Mouse (Mus musculus): ENCODE data around the gene Slc38a8.

The Slc38a8 gene

GRCm38 (mm10) chr8:119484145-119484896, 17.2 kb downstream of the Slc38a8 start:
- DNase-seq (ENCODE audit: low spot score): no peak

GRCm38 (mm10) chr8:119478684-119479083, 22.8 kb downstream of the Slc38a8 start:
- DNase-seq (ENCODE audit: low spot score): no peak

GRCm38 (mm10) chr8:119468091-119468490, 33.4 kb downstream of the Slc38a8 start:
- DNase-seq (ENCODE audit: low spot score): no peak

GRCm38 (mm10) chr8:119466794-119467193, 34.7 kb downstream of the Slc38a8 start:
- no peak for DNase-seq (ENCODE audit: low spot score)

GRCm38 (mm10) chr8:119466105-119466504, 35.4 kb downstream of the Slc38a8 start:
- DNase-seq (ENCODE audit: low spot score): peak; percentile 62

GRCm38 (mm10) chr8:119463709-119464108, 37.8 kb downstream of the Slc38a8 start:
- no peak for DNase-seq (ENCODE audit: low spot score)

GRCm38 (mm10) chr8:119461356-119461755, 40.1 kb downstream of the Slc38a8 start:
- no peak for DNase-seq (ENCODE audit: low spot score)

DNA sequence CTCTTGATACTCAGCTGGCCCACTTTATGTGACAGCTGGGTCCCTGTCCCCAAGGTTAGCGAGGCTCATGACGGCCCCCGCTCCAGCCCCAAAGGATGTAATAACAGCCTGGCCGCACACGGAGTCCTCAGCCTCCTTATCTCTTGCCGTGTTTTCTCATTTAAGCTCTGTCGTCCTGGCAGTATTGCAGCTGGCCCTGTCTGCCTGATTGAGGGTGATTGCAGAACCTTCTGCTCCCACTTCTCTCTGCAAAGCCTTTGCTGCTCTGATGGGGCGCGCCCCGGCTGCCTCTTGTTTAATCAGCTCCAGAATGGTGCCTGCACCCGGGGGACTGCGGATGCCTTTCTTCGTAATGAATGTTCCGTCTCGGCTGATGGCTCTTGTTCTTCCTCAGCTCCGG, 41.8 kb downstream of the Slc38a8 start:
- DNase-seq (ENCODE audit: low spot score): peak; percentile 49

GRCm38 (mm10) chr8:119456045-119456444, 45.5 kb downstream of the Slc38a8 start:
- DNase-seq (ENCODE audit: low spot score): no peak

GRCm38 (mm10) chr8:119452919-119453318, 48.6 kb downstream of the Slc38a8 start:
- no peak for DNase-seq (ENCODE audit: low spot score)

GRCm38 (mm10) chr8:119451131-119451530, 50.4 kb downstream of the Slc38a8 start:
- no peak for DNase-seq (ENCODE audit: low spot score)

DNA sequence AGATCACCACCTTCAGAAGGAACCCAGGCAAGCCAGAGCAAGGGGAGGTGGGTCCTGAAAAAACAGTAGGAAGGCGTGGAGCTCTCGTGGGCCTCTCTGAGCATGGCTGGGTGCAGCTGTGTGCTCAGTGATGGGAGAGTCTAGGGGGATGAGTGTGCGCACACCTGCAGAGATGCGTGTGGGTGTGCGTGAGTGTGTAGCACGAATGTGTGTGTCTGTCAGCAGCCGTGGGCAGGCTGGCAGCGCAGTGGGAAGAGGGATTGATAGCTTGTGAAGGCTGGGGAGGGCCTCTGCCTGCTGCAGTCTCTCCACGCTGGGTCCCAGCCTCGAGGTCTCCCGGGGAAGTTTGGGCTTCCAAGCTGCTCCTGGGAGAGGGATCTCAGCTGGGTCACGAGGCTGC, 51.9 kb downstream of the Slc38a8 start:
- no peak for DNase-seq (ENCODE audit: low spot score)

- no peak for DNase-seq (ENCODE audit: low spot score)
Measured at GRCm38 (mm10) chr8:119447781-119448170, 53.7 kb downstream of the Slc38a8 start.

DNA sequence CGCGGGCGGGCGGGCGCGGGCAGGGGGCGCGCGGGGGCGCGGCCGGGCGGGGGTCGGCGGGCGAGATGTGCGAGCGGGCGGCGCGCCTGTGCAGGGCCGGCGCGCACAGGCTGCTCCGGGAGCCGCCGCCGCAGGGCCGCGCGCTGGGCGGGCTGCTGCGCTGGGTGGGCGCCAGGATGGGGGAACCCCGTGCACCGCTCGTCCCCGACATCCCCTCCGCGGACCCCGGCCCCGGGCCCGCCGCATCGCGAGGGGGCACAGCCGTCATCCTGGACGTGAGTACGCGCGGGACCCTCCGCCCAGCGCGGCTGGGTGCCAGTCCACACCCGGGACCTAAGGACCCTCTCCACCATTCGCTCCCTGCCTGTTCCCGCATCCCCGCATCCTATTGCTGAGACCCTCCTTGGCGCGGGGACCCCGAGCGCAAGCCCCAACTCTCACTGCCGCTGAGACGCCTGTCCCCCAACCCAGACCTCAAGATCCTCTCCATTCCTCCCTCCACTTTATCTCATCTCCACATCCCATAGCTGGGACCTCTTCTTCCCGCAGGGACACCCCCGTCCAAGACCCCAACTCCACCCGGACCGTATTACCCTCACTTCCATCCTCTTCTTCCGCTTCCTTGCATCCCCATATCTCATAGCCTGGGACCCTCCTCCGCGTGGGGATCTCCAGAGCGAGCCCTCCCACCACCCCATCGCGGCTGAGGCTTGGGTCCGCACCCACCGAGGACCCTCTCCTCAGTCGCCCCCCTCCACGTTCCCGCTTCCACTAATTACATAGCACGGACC, 54.3 kb downstream of the Slc38a8 start:
- no peak for DNase-seq (ENCODE audit: low spot score)

- peak; percentile 77 for DNase-seq (ENCODE audit: low spot score)
Measured at GRCm38 (mm10) chr8:119446211-119446989, 55.1 kb downstream of the Slc38a8 start, which contains the start of gene Necab2. Gene Necab2, plus strand, starts transcription at chr8:119446719.

DNA sequence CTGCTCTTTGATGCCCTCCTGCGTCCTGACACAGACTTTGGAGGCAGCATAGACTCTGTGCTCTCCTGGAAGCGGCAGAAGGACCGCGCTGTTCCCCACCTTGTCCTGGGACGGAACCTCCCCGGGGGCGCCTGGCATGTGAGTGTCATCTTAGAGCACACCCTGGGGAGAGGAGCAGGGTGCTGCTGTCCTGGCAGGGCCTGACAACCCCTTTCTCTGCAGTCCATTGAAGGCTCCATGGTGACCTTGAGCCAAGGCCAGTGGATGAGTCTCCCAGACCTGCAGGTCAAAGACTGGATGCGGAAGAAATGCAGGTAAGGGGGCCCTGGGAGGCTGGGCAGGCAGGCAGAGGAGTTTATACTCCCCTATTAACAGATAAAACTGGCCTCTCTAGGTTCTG, 58.5 kb downstream of the Slc38a8 start:
- no peak for DNase-seq (ENCODE audit: low spot score)

DNA sequence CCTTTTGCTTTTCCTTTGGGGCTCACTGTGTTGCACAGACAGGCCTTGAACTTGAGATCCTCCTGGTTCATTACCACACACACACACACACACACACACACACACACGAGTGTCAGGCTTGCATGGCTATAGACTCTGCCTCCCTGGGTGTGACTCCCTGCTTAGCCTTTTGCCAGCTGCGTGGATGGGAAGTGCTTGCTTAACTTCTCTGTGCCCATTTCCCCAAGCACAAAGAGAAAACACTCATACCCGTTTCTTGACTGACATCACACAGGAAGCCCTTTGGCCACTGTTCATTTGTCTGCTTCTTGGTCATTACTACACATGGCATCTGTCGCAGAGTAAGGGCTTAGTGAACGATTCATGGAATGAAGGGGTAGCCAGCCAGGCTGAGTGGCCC, 59.5 kb downstream of the Slc38a8 start:
- no peak for DNase-seq (ENCODE audit: low spot score)

DNA sequence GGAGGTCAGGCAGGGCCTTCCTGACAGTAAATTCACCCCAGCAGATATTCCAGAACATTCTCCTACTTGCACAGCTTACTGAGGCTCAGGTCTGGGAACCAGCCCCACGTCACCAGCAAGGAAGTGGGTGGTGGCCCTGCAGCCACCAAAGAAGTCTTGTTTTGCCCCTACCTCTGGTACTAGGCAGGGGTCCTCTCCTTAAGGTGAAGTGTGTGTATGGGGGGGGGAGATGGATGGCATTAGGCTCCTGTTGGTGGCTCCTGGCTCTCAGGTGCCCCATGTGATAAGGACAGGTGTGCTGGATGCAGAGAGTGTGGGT, 60.6 kb downstream of the Slc38a8 start:
- no peak for DNase-seq (ENCODE audit: low spot score)

- peak; percentile 62 for DNase-seq (ENCODE audit: low spot score)
Measured at GRCm38 (mm10) chr8:119440250-119440951, 61.1 kb downstream of the Slc38a8 start.

DNA sequence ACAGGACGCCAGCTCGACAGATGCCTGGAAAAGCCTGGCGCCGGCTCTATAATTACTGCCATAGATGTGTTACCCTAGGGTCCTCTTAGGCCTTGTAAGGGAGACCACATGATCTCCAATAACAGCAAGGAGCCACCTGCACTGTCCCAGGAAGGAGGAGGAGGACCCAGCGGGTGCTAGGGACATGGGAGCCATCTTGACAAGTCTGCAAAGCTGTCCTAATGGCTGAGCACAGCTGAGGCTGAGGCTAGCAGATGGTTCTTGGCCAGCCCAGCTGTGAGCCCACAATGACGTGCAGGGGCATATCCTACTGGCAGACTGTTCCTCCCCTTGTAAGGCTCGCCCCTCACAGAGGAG, 61.6 kb downstream of the Slc38a8 start:
- DNase-seq (ENCODE audit: low spot score): no peak

- DNase-seq (ENCODE audit: low spot score): no peak
Measured at GRCm38 (mm10) chr8:119439424-119439823, 62.1 kb downstream of the Slc38a8 start.

DNA sequence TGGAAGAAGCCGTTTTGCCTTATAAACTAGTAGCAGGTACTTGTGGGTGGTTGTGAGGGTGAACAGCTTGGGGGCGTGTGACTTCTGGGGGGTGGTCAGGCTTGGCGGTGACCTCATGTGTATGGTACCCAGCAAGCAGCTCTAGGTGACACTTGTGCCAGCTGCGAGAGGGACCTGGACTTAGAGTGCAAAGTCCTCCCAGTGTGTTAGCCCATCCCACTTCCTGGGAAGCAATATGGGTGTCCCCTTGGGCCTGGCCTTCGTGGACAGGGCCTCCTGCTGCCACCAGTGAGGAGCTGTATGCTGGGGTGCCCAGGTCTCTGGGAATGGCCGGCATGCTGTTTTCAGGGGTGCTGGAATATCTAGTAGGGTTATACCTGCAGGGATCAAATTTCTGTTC, 62.6 kb downstream of the Slc38a8 start:
- no peak for DNase-seq (ENCODE audit: low spot score)

Measured in testis, postnatal 14 days (tissue).